Mouse (Mus musculus): Measurements from ENCODE around the gene Dtx3. TPM values are rescaled to one million over a fixed set of nuclear protein-coding genes. Genes with fewer than 3 reads are reported as not detected.

Dtx3 gene
- polyA plus RNA-seq, 1 experiment from 2014 or later, result 95.8 TPM

GRCm38 (mm10) chr10:127226318-127226895 is 30.9 kb upstream of the Dtx3 start:
- Histone ChIP-seq H3K9me3 (ENCODE audit: control insufficient read depth, low read length) (no peaks in the 10 kb centered on the region), H3K4me2 (ENCODE audit: low read length) (no peak overlapping the region), H3K4me3 (ENCODE audit: low read depth, low read length) (no peak overlapping the region), H3K4me1 (replicated peaks; ENCODE audit: control insufficient read depth, insufficient read depth, low read length) (0 out of 2 replicates have a peak, but pooled peaks cover 3% of the 10 kb centered on the region), H3K9ac (ENCODE audit: low read length) (no peak overlapping the region), H3K36me3 (ENCODE audit: control insufficient read depth, insufficient read depth, low read length) (no peaks in the 10 kb centered on the region), H3K27me3 (replicated peaks; ENCODE audit: control insufficient read depth, insufficient read depth, low read length) (no peaks in the 10 kb centered on the region), H3K27ac (ENCODE audit: low read depth) (no peak overlapping the region)
- ATAC-seq (replicated peaks; ENCODE audit: low FRiP score, low TSS enrichment, low read depth), result 0 out of 2 replicates have a peak, but pooled peaks have one; percentile 19
- DNase-seq (ENCODE audit: low spot score), result no peak
- 69% methylated on average over 8 of the region's 8 CpGs for WGBS

- H3K9ac ChIP-seq (ENCODE audit: low read length), result 0 out of 2 replicates have a peak overlapping the region, but pooled peaks have one; percentile 13
- no peaks in the 10 kb centered on the region for H3K36me3 ChIP-seq (ENCODE audit: control insufficient read depth, insufficient read depth, low read length)
- H3K4me1 ChIP-seq (replicated peaks; ENCODE audit: control insufficient read depth, insufficient read depth, low read length), result 0 out of 2 replicates have a peak, but pooled peaks cover 3% of the 10 kb centered on the region
- no peak for DNase-seq (ENCODE audit: low spot score)
- H3K4me2 ChIP-seq (ENCODE audit: low read length), result no peak overlapping the region
- H3K9me3 ChIP-seq (ENCODE audit: control insufficient read depth, low read length), result no peaks in the 10 kb centered on the region
- ATAC-seq (replicated peaks; ENCODE audit: low FRiP score, low TSS enrichment, low read depth), result no peak
- WGBS, result 14% methylated on average over 10 of the region's 10 CpGs
- no peak overlapping the region for H3K4me3 ChIP-seq (ENCODE audit: low read depth, low read length)
- no peaks in the 10 kb centered on the region for H3K27me3 ChIP-seq (replicated peaks; ENCODE audit: control insufficient read depth, insufficient read depth, low read length)
- no peak overlapping the region for H3K27ac ChIP-seq (ENCODE audit: low read depth)
These were observed 30.2 kb upstream of the Dtx3 start for GRCm38 (mm10) chr10:127225732-127226131.

DNA sequence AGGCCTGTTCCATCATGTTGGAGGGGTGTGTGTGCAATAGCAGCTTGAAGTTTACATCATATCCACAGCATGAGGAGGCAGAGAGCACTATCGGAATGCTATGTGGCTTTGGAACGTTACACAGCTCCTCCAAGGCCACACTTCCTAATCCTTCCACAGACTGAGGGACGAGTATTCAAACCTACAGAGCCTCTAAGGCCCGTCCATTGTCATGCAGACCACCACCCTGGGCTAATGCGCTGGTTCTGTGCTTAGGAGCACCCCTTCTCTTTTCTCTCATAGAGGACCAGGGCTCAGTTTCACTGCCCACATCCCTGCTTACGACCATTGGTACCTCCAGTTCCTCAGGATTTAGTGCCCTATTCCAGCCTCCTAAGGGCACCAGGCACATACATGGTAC is 29.7 kb upstream of the Dtx3 start:
- 0 out of 2 replicates have a peak, but pooled peaks cover 3% of the 10 kb centered on the region for H3K4me1 ChIP-seq (replicated peaks; ENCODE audit: control insufficient read depth, insufficient read depth, low read length)
- DNase-seq (ENCODE audit: low spot score) (no peak), ATAC-seq (replicated peaks; ENCODE audit: low FRiP score, low TSS enrichment, low read depth) (no peak)
- H3K36me3 ChIP-seq (ENCODE audit: control insufficient read depth, insufficient read depth, low read length), result no peaks in the 10 kb centered on the region
- WGBS, result 43% methylated on average over 6 of the region's 6 CpGs
- H3K27ac ChIP-seq (ENCODE audit: low read depth), result no peak overlapping the region
- no peaks in the 10 kb centered on the region for H3K9me3 ChIP-seq (ENCODE audit: control insufficient read depth, low read length)
- no peak overlapping the region for H3K4me3 ChIP-seq (ENCODE audit: low read depth, low read length)
- H3K27me3 ChIP-seq (replicated peaks; ENCODE audit: control insufficient read depth, insufficient read depth, low read length), result no peaks in the 10 kb centered on the region
- H3K9ac ChIP-seq (ENCODE audit: low read length), result no peak overlapping the region
- no peak overlapping the region for H3K4me2 ChIP-seq (ENCODE audit: low read length)

GRCm38 (mm10) chr10:127218339-127218738 is 22.8 kb upstream of the Dtx3 start:
- DNase-seq (ENCODE audit: low spot score) (no peak), ATAC-seq (replicated peaks; ENCODE audit: low FRiP score, low TSS enrichment, low read depth) (no peak)

DNA sequence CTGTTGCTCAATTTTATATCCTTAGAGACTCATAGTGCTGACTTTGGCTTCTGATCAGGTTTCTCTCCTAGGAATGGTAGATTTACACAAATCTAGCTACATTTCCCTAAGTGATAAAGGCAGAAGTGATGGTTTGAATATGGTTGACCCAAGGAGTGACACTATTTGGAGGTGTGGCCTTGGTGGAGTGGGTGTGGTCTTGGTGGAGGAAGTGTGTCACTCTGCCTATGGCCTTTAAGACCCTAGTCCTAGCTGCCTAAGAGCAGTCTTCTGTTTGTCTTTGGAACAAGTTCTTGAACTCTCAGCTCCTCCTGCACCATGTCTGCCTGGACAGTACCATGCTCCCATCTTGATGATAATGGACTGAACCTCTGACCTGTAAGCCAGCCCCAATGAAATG is 21.6 kb upstream of the Dtx3 start:
- DNase-seq (ENCODE audit: low spot score) (no peak), ATAC-seq (replicated peaks; ENCODE audit: low FRiP score, low TSS enrichment, low read depth) (no peak)
- H3K36me3 ChIP-seq (ENCODE audit: control insufficient read depth, insufficient read depth, low read length), result no peaks in the 10 kb centered on the region
- no peaks in the 10 kb centered on the region for H3K27me3 ChIP-seq (replicated peaks; ENCODE audit: control insufficient read depth, insufficient read depth, low read length)
- no peak overlapping the region for H3K4me3 ChIP-seq (ENCODE audit: low read depth, low read length)
- H3K4me1 ChIP-seq (replicated peaks; ENCODE audit: control insufficient read depth, insufficient read depth, low read length), result no peaks in the 10 kb centered on the region
- H3K27ac ChIP-seq (ENCODE audit: low read depth), result no peak overlapping the region
- no peak overlapping the region for H3K4me2 ChIP-seq (ENCODE audit: low read length)
- H3K9ac ChIP-seq (ENCODE audit: low read length), result no peak overlapping the region
- no peaks in the 10 kb centered on the region for H3K9me3 ChIP-seq (ENCODE audit: control insufficient read depth, low read length)

More at GRCm38 (mm10) chr10:127218339-127218738, 22.8 kb upstream of the Dtx3 start:
- H3K9me3 ChIP-seq (ENCODE audit: control insufficient read depth, low read length), result no peaks in the 10 kb centered on the region
- no peak overlapping the region for H3K4me3 ChIP-seq (ENCODE audit: low read depth, low read length)
- H3K27me3 ChIP-seq (replicated peaks; ENCODE audit: control insufficient read depth, insufficient read depth, low read length), result no peaks in the 10 kb centered on the region
- no peak overlapping the region for H3K9ac ChIP-seq (ENCODE audit: low read length)
- WGBS, result 91% methylated on average over 2 of the region's 2 CpGs
- H3K4me2 ChIP-seq (ENCODE audit: low read length), result no peak overlapping the region
- H3K36me3 ChIP-seq (ENCODE audit: control insufficient read depth, insufficient read depth, low read length), result no peaks in the 10 kb centered on the region
- no peaks in the 10 kb centered on the region for H3K4me1 ChIP-seq (replicated peaks; ENCODE audit: control insufficient read depth, insufficient read depth, low read length)
- no peak overlapping the region for H3K27ac ChIP-seq (ENCODE audit: low read depth)

- no peak overlapping the region for H3K4me2 ChIP-seq (ENCODE audit: low read length)
- ATAC-seq (replicated peaks; ENCODE audit: low FRiP score, low TSS enrichment, low read depth) (no peak), DNase-seq (ENCODE audit: low spot score) (no peak)
- H3K27me3 ChIP-seq (replicated peaks; ENCODE audit: control insufficient read depth, insufficient read depth, low read length), result no peaks in the 10 kb centered on the region
- H3K9me3 ChIP-seq (ENCODE audit: control insufficient read depth, low read length), result no peaks in the 10 kb centered on the region
- 93% methylated on average over 11 of the region's 11 CpGs for WGBS
- H3K27ac ChIP-seq (ENCODE audit: low read depth), result no peak overlapping the region
- no peaks in the 10 kb centered on the region for H3K36me3 ChIP-seq (ENCODE audit: control insufficient read depth, insufficient read depth, low read length)
- H3K4me3 ChIP-seq (ENCODE audit: low read depth, low read length), result no peak overlapping the region
- no peak overlapping the region for H3K9ac ChIP-seq (ENCODE audit: low read length)
- H3K4me1 ChIP-seq (replicated peaks; ENCODE audit: control insufficient read depth, insufficient read depth, low read length), result no peaks in the 10 kb centered on the region
These were observed 20.9 kb upstream of the Dtx3 start for GRCm38 (mm10) chr10:127216456-127216855.

DNA sequence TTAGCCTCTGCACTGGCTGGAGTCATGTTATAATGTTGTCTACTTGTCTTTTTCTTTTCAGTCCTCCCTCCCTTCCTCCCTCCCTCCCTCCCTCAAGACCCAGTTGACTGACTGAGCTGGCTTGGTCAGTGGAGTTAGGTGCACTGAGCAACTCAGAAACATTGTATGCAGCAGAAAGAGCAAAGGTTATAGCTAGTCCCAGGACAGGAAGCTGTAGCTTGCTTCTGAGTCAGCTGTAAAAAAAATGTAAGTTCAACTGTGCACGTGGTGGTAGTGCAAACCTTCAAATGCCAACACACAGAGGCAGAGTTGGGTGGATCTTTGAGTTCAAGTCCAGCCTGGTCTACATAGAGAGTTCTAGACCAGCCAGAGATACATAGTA is 18.9 kb upstream of the Dtx3 start:
- WGBS, result 31% methylated on average over 1 of the region's 1 CpGs
- Histone ChIP-seq H3K4me3 (ENCODE audit: low read depth, low read length) (no peak overlapping the region), H3K27ac (ENCODE audit: low read depth) (no peak overlapping the region), H3K9ac (ENCODE audit: low read length) (no peak overlapping the region), H3K4me1 (replicated peaks; ENCODE audit: control insufficient read depth, insufficient read depth, low read length) (peaks cover 6% of the 10 kb centered on the region; the same call in 1 of the 2 replicates), H3K4me2 (ENCODE audit: low read length) (no peak overlapping the region), H3K27me3 (replicated peaks; ENCODE audit: control insufficient read depth, insufficient read depth, low read length) (no peaks in the 10 kb centered on the region), H3K36me3 (ENCODE audit: control insufficient read depth, insufficient read depth, low read length) (no peaks in the 10 kb centered on the region), H3K9me3 (ENCODE audit: control insufficient read depth, low read length) (no peaks in the 10 kb centered on the region)
- DNase-seq (ENCODE audit: low spot score), result no peak
- ATAC-seq (replicated peaks; ENCODE audit: low FRiP score, low TSS enrichment, low read depth), result no peak

GRCm38 (mm10) chr10:127213704-127214421 is 18.3 kb upstream of the Dtx3 start:
- Histone ChIP-seq H3K36me3 (ENCODE audit: control insufficient read depth, insufficient read depth, low read length) (no peaks in the 10 kb centered on the region), H3K27me3 (replicated peaks; ENCODE audit: control insufficient read depth, insufficient read depth, low read length) (no peaks in the 10 kb centered on the region), H3K4me1 (replicated peaks; ENCODE audit: control insufficient read depth, insufficient read depth, low read length) (peaks cover 6% of the 10 kb centered on the region; the same call in 1 of the 2 replicates), H3K4me3 (ENCODE audit: low read depth, low read length) (no peak overlapping the region), H3K9ac (ENCODE audit: low read length) (no peak overlapping the region), H3K27ac (ENCODE audit: low read depth) (no peak overlapping the region), H3K4me2 (ENCODE audit: low read length) (no peak overlapping the region), H3K9me3 (ENCODE audit: control insufficient read depth, low read length) (no peaks in the 10 kb centered on the region)
- DNase-seq (ENCODE audit: low spot score) (no peak), ATAC-seq (replicated peaks; ENCODE audit: low FRiP score, low TSS enrichment, low read depth) (no peak)
- WGBS, result 79% methylated on average over 13 of the region's 13 CpGs

DNA sequence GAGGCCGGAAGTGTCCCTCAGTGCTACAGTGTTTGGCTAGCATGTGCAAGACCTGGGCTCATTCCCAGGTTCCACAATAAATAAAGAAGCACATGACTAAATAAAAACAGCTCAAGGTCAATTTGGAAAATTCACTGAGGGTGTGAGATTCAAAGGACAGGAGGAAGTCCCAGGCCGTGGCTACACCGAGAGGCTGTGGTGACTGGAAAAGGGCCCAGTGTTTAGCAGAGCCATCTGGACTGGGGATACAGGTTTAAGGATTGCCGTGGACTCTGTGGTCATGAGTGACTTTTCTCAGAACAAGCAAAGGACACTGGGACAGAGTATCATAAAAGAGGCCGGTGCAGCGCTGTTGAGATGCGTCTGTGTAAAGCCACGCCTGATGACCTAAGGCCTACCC is 17.7 kb upstream of the Dtx3 start:
- WGBS, result 92% methylated on average over 8 of the region's 8 CpGs
- H3K9me3 ChIP-seq (ENCODE audit: control insufficient read depth, low read length), result no peaks in the 10 kb centered on the region
- no peaks in the 10 kb centered on the region for H3K27me3 ChIP-seq (replicated peaks; ENCODE audit: control insufficient read depth, insufficient read depth, low read length)
- no peak for ATAC-seq (replicated peaks; ENCODE audit: low FRiP score, low TSS enrichment, low read depth)
- no peak overlapping the region for H3K4me2 ChIP-seq (ENCODE audit: low read length)
- no peak overlapping the region for H3K4me3 ChIP-seq (ENCODE audit: low read depth, low read length)
- no peak for DNase-seq (ENCODE audit: low spot score)
- no peak overlapping the region for H3K9ac ChIP-seq (ENCODE audit: low read length)
- peaks cover 6% of the 10 kb centered on the region; the same call in 1 of the 2 replicates for H3K4me1 ChIP-seq (replicated peaks; ENCODE audit: control insufficient read depth, insufficient read depth, low read length)
- H3K27ac ChIP-seq (ENCODE audit: low read depth), result no peak overlapping the region
- H3K36me3 ChIP-seq (ENCODE audit: control insufficient read depth, insufficient read depth, low read length), result peaks cover 5% of the 10 kb centered on the region; the same call in 1 of the 2 replicates
